ENCODE assay signal across 26 mouse cellular contexts in genomic region chr13:35208319-35208718, GRCm38 (mm10).
DNase-seq lines count a peak whose midpoint lies in the region; ATAC-seq and TF ChIP-seq lines count a peak whose summit lies in the region.
"Had no signal": no experiment of that assay in that cellular context is flagged by ENCODE, and none has a peak within 500 bp of the region (broad histone marks: within the 10 kb centered on the region; RNA-seq: fewer than 3 reads in every experiment).

No protein-coding gene starts in this region.

- DNase-seq in 416B (ENCODE audit: low read depth) (peak; percentile 9), A20 (ENCODE audit: low read depth, low spot score) (peak; percentile 45)
- DNase-seq in induced T-regulatory cell, adult 2 months (ENCODE audit: low read depth): peak; percentile 12
- DNase-seq in adrenal gland, postnatal 14 days: no peak
- DNase-seq in adrenal gland, postnatal 25 days: no peak
- DNase-seq: adrenal gland, adult 8-10 months; adrenal gland, postnatal 36 days; cerebellum, adult 11-12 months; cerebellum, adult 2 months; cerebellum, adult 9-10 months; cerebellum, postnatal 14 days; cerebellum, postnatal 36 days; embryo, embryonic 11 days had no signal

- H3K4me3 ChIP-seq in small intestine, adult 2 months (ENCODE audit: low read depth, low read length): no peak overlapping the region
- no peak overlapping the region for H3K4me3 ChIP-seq in intestine, embryonic 15.5 days (replicated peaks)
- H3K4me3 ChIP-seq: embryonic facial prominence, embryonic 13.5 days; embryonic facial prominence, embryonic 15.5 days; erythroblast, embryonic 14.5 days; forebrain, embryonic 10.5 days; forebrain, embryonic 12.5 days had no signal

- H3K4me1 ChIP-seq in small intestine, adult 2 months (ENCODE audit: control insufficient read depth, insufficient read depth, insufficient read length, low read length): peaks cover 22% of the 10 kb centered on the region
- H3K4me1 ChIP-seq in intestine, embryonic 15.5 days (replicated peaks): no peaks in the 10 kb centered on the region
- H3K4me1 ChIP-seq: embryonic facial prominence, embryonic 13.5 days; embryonic facial prominence, embryonic 15.5 days; forebrain, embryonic 10.5 days; forebrain, embryonic 12.5 days had no signal

- H3K9ac ChIP-seq in intestine, embryonic 15.5 days: no peak overlapping the region
- H3K9ac ChIP-seq: embryonic facial prominence, embryonic 13.5 days; embryonic facial prominence, embryonic 15.5 days; forebrain, embryonic 12.5 days had no signal

- H3K27ac ChIP-seq in small intestine, adult 2 months (ENCODE audit: insufficient read depth, low read depth, low read length): 0 out of 2 replicates have a peak overlapping the region, but pooled peaks have one; percentile 16
- H3K27ac ChIP-seq in intestine, embryonic 15.5 days: no peak overlapping the region
- H3K27ac ChIP-seq: embryonic facial prominence, embryonic 13.5 days; embryonic facial prominence, embryonic 15.5 days; forebrain, embryonic 10.5 days; forebrain, embryonic 12.5 days had no signal

- H3K27me3 ChIP-seq in small intestine, adult 2 months (ENCODE audit: control insufficient read depth, insufficient read depth, low read length): no peaks in the 10 kb centered on the region
- H3K27me3 ChIP-seq in intestine, embryonic 15.5 days (replicated peaks): no peaks in the 10 kb centered on the region
- H3K27me3 ChIP-seq: embryonic facial prominence, embryonic 13.5 days; embryonic facial prominence, embryonic 15.5 days; forebrain, embryonic 12.5 days; Patski had no signal

- H3K9me3 ChIP-seq in intestine, embryonic 15.5 days: no peaks in the 10 kb centered on the region
- H3K9me3 ChIP-seq: embryonic facial prominence, embryonic 13.5 days; embryonic facial prominence, embryonic 15.5 days; forebrain, embryonic 10.5 days; forebrain, embryonic 12.5 days; G1E had no signal

- no peak for TF ChIP-seq CTCF in small intestine, adult 2 months (IDR thresholded peaks at IDR 0.05; ENCODE audit: extremely low read depth, insufficient read length, insufficient replicate concordance, low read depth, low read length)

- ATAC-seq in intestine, embryonic 15.5 days: no peak
- no peak for ATAC-seq in megakaryocyte-erythroid progenitor cell, adult 5-6 weeks (replicated peaks; ENCODE audit: low FRiP score, low TSS enrichment, poor library complexity, severe bottlenecking)
- ATAC-seq: activated CD4-positive, CD25-positive, alpha-beta regulatory T cell, adult 4 months; forebrain, embryonic 14.5 days; forebrain, embryonic 16.5 days; Patski had no signal

- 68% methylated on average over 3 of the region's 3 CpGs for WGBS in small intestine, adult 2 months
- WGBS in intestine, embryonic 15.5 days: 80% methylated on average over 3 of the region's 3 CpGs

- no peak overlapping the region for H3K4me2 ChIP-seq in intestine, embryonic 15.5 days (replicated peaks)
- H3K4me2 ChIP-seq: embryonic facial prominence, embryonic 13.5 days; embryonic facial prominence, embryonic 15.5 days; forebrain, embryonic 12.5 days had no signal

- TF ChIP-seq POLR2A in small intestine, adult 2 months (IDR thresholded peaks at IDR 0.05; ENCODE audit: low read depth, low read length): no peak

- no peaks in the 10 kb centered on the region for H3K36me3 ChIP-seq in small intestine, adult 2 months (ENCODE audit: control insufficient read depth, insufficient read depth, low read length)
- no peaks in the 10 kb centered on the region for H3K36me3 ChIP-seq in intestine, embryonic 15.5 days
- H3K36me3 ChIP-seq: embryonic facial prominence, embryonic 13.5 days; embryonic facial prominence, embryonic 15.5 days; forebrain, embryonic 10.5 days; forebrain, embryonic 12.5 days; G1E had no signal

Comparison
In these comparisons a context has a peak if more than half of its experiments do, and no peak if none do; other contexts are left out.
1. DNase-seq: peak in 416B (single experiment), A20 (single experiment) and induced T-regulatory cell, adult 2 months (single experiment); none in adrenal gland, postnatal 14 days (single experiment) and adrenal gland, postnatal 25 days (single experiment).